Mouse (Mus musculus): Measurements from ENCODE around the gene Gm10642. TPM values are rescaled to one million over a fixed set of nuclear protein-coding genes. Genes with fewer than 3 reads are reported as not detected.
A peak's percentile ranks its signal among the peaks of the same experiment; 100 is the strongest.

Gene Gm10642
- total RNA-seq, 1 experiment from 2014 or later, result not detected

DNA sequence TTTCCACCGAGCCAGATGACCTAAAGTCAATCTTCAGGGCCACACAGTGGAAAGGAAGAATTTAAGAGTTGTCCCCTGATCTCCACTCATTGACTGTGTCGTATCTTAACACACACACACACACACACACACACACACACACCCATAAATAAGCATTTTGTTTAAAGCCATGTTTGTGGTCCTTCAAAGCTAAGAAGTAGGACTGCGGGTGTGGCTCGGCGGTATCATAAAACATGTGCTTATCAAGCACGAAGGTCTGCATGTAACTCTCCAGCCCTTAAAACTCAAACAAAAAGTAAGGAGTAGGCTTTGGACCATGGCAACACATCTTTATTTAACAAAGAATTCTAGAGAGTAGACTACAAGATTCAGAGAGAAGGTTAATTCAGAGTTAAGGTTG lies 14.3 kb downstream of the Gm10642 start:
- no peak for ATAC-seq (replicated peaks; ENCODE audit: insufficient number of reproducible peaks, low FRiP score, low TSS enrichment, poor library complexity, severe bottlenecking)

DNA sequence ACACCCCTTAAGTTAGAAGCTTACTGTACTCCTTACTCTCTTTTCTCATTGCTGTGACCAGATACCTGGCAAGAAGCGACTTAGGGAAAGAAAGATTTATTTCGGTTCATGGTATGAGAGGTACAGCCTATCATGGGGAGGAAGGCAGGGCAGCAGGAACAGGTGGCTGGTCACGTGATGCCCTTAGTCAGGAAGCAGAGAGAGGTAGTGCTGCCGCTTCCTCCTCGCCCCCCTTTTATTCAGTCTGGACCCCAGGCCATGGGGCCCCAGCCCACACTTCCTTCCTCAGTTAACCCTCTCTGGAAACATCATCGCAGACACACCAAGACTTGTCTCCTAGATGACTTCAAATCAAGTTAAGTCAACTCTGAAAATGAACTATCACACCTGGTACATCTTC lies 15.2 kb downstream of the Gm10642 start:
- peak; percentile 70 for ATAC-seq (replicated peaks; ENCODE audit: insufficient number of reproducible peaks, low FRiP score, low TSS enrichment, poor library complexity, severe bottlenecking)

DNA sequence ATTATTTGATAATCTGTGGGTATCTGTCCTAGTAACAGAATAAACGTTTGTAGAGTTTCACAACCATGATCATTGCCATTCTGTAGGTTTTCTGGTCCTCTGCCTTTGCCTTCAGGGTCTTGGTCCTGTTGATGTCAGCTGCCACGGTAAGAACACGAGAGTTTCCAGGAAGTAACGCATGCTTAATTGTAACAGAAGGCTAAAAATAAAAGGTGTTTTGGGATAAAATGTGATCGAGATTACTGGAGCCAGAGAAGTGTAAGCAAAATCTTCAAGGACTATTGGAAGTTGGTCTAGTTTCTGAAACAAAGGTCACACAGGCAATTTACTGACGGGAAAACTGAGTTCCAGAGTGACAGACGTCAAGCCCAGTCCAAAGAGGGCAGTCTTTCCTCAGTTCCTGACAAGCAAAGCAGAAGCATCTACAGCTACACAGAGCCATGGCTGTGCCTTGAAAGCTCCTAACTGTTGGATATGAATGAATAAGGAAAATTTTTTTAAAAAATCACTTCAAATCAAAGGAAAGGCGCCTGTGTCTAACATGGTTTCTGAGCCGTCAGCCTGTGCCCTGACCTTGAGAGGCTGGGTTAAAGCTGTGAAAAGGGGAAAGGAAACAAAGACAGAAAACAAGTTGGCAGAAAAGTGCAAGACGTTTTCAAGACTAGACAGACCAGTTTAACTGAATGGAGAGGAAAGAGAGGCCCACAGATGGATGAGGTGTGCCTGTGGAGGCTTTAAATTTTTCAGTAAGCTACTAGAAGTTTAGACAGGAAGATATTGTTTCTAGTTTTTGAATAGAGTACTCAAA lies 15.9 kb downstream of the Gm10642 start:
- no peak for ATAC-seq (replicated peaks; ENCODE audit: insufficient number of reproducible peaks, low FRiP score, low TSS enrichment, poor library complexity, severe bottlenecking)

DNA sequence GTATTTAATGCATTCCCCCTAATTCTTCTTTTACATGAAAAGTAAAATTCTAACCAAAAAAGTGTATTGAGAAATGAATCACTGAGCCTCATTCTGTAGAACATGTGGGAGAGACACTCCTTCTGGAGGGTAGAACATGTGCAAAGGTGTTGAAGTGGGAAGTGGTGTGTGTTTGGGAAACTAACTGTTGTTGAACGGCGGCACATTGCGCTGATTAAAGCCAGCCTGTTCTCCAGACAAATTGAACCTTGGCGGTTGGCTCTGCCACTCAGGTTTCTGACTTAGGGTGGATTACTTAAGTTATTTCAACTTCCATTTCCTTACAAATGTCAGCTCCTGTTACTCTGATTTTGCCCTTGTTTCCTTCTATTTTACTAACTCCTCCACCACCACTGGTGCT lies 17.6 kb downstream of the Gm10642 start:
- ATAC-seq (replicated peaks; ENCODE audit: insufficient number of reproducible peaks, low FRiP score, low TSS enrichment, poor library complexity, severe bottlenecking), result no peak

DNA sequence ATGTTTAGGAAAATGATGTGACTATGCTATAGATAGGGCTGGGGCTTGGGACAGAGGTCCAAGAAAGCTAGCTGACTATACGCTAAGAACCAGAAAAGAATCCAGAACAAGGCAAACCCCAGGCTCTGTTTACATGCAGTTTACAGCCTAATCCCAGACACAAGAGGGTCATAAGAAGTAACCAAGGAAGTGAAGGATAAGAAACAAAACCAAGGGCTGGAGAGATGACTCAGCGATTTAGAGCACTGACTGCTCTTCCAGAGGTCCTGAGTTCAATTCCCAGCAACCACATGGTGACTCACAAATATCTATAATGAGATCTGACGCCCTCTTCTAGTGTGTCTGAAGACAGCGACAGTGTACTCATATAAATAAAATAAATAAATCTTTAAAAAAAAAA lies 19.1 kb downstream of the Gm10642 start:
- ATAC-seq (replicated peaks; ENCODE audit: insufficient number of reproducible peaks, low FRiP score, low TSS enrichment, poor library complexity, severe bottlenecking), result no peak

DNA sequence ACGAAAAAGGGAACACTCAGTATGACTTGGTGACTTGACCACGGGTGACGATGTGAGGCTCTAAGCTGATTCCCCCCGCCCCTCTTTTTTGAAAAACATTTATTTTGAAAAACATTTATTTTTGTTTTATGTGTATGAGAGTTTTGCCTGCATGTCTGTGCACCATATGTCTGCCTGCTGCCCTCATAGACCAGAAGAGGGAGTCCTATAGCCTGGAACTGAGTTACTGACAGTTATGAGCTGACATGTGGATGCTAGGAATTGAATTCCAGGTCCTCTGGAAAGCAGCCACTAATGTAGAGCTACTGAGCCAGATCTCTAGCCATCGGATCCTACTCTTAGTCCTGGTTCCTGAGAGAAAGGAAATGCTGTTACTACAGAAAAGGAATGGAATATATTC lies 19.9 kb downstream of the Gm10642 start:
- ATAC-seq (replicated peaks; ENCODE audit: insufficient number of reproducible peaks, low FRiP score, low TSS enrichment, poor library complexity, severe bottlenecking), result no peak

DNA sequence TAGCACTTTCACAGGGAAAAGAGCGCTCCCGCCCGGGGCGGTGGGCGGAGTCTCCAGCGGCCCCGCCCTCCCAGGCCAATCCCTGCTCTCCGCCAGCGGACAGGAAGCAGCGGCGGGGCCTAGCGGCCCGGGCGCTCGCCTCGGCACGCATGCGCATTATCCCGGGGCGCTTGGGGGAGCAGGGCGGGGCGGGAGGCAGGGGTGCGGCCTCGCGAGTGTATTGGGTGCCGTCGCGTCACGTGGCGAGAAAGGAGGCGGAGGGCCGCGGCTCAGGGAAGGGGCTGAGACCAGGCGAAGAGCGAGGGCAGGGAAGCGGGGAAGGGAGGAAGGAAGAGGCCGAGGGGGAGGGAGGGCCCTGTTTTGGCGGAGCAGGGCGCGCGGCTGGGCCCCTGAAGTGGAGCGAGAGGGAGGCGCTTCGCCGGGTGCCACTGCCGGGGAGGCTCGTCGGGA lies 22.7 kb downstream of the Gm10642 start, which contains the start of gene Adam10:
TSS of gene Adam10 (plus strand) at position 316 of the 450 bp plus-strand sequence.
- peak; percentile 99 for ATAC-seq (replicated peaks; ENCODE audit: insufficient number of reproducible peaks, low FRiP score, low TSS enrichment, poor library complexity, severe bottlenecking)

DNA sequence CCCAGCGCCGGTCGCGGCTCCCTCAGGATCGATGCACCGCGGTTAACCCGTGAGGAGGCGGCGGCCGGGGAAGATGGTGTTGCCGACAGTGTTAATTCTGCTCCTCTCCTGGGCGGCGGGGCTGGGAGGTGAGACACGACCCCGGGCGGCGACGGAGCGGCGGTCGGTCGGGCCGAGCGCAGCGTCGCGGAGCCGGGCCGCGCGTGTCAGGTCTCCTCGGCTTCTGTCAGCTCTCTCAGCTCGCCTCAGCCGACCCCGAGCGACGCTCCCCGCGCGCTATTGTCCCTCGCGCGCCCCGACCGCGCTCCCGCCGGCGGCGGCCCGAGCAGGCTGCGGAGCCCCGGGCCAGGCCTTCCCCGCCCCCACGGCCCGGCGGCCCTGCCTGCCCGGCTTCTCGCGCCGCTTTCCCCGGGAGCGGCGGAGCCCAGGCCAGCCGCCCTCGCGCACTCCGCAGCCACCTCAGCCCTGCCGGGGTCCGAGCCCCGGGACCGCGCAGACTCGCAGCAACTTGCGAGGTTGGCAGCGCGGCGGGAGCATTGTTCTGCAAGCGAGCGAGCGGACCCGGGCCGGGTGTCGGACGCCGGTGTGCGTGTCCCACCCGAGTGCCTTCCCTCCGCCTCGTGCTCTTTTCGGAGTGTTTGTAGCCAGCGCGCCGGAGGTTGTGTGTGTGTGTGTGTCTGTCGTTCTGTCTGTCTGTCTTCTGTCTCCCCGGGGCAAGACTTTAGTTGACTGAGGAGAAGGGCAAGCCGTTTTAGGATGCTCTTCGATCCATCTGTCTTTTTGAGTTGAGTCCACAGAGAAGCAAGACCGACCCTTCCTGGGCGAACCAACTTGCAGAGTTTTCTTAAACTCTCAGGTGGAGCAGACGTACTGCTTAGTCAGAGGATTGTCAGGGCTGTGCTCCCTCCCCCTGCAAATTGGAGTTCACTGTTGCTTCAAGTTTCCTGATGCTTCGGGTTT lies 23.4 kb downstream of the Gm10642 start:
- peak; percentile 10; the same call in 1 of the 2 replicates for ATAC-seq (replicated peaks; ENCODE audit: insufficient number of reproducible peaks, low FRiP score, low TSS enrichment, poor library complexity, severe bottlenecking)

DNA sequence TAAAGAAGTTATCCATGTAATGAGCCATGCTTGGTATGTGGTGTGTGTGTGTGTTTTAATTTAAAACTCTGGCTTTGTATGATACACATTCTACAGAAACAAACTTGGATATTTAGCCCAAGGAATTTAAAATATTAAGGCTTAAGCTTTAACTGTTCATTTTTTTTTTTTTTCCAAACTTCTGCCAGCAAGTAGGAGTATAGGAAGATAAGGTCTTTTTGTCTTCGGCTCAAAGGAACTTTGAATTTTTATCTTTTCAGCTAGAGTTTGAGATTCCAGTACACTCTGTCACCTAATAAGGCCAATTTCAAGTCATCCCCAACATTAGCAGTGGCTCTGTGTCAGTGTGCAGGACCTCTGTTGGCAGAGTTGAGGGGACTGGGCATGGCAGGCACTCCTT lies 26.2 kb downstream of the Gm10642 start:
- ATAC-seq (replicated peaks; ENCODE audit: insufficient number of reproducible peaks, low FRiP score, low TSS enrichment, poor library complexity, severe bottlenecking), result no peak

DNA sequence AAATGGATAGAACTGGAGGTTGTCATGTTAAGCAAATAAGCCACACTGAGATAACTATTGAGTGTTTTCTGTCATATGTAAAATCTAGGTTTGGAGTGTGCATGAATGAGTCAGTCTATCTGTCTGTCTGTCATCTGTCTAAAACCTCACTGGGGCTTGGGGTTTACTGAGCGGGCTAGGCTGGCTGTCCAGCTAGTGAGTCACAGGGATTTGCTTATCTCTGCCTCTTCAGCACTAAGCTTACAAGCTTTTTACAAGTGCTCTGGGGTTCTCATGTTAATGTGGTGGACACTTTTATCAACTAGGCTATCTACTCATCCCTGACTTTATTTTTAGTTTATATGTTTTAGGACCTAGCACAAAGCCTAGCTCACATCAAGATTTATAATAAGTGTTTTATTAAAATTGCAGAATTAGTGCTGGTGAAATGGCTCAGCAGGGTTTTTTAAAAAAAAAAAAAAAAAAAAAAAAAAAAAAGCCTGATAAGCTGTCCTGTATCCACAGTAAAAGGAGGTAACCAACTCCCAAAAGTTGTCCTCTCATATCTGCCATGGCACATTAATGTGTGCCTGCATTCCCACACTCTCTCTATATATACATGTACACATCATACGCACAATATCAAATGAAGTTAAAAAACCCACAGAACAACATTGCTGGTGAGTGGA lies 32.4 kb downstream of the Gm10642 start:
- no peak for ATAC-seq (replicated peaks; ENCODE audit: insufficient number of reproducible peaks, low FRiP score, low TSS enrichment, poor library complexity, severe bottlenecking)

DNA sequence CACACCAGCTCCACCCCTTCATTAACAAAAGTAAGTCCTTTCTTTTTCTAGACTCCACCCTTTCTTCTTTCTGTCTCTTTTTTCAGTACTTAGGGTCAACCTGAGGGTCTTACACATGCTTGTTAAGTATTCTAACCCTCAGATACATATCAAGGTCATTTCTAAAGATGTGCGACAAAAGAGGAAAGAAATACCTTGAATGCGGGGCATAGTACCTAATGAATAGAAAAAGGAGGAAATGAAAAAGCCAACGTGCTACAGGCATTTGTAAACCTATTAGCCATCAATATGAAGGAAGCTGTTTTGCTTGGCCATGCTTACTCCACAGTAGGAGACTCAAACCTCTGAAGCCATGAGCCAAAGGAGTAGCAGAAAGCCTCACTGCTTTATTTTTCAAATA lies 33.9 kb downstream of the Gm10642 start:
- no peak; the same call in 1 of the 2 replicates for ATAC-seq (replicated peaks; ENCODE audit: insufficient number of reproducible peaks, low FRiP score, low TSS enrichment, poor library complexity, severe bottlenecking)

DNA sequence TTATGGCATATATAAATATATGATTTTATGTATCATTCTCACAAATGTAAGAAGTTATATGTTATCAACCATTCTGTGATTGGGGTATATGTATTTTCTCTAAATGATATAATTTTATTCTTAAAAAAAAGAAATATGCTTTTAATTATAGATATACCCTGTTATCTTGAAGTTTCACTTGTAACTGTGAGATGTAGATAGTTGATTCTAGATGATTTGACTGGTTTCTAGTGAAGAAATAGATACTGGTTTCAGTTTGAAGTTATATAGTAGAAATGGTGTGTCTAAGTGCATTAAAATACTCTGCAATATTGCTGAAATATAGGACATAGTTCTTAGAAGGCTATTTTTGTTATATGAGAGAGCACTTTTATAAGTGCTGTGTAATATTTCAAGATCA lies 34.5 kb downstream of the Gm10642 start:
- no peak for ATAC-seq (replicated peaks; ENCODE audit: insufficient number of reproducible peaks, low FRiP score, low TSS enrichment, poor library complexity, severe bottlenecking)

DNA sequence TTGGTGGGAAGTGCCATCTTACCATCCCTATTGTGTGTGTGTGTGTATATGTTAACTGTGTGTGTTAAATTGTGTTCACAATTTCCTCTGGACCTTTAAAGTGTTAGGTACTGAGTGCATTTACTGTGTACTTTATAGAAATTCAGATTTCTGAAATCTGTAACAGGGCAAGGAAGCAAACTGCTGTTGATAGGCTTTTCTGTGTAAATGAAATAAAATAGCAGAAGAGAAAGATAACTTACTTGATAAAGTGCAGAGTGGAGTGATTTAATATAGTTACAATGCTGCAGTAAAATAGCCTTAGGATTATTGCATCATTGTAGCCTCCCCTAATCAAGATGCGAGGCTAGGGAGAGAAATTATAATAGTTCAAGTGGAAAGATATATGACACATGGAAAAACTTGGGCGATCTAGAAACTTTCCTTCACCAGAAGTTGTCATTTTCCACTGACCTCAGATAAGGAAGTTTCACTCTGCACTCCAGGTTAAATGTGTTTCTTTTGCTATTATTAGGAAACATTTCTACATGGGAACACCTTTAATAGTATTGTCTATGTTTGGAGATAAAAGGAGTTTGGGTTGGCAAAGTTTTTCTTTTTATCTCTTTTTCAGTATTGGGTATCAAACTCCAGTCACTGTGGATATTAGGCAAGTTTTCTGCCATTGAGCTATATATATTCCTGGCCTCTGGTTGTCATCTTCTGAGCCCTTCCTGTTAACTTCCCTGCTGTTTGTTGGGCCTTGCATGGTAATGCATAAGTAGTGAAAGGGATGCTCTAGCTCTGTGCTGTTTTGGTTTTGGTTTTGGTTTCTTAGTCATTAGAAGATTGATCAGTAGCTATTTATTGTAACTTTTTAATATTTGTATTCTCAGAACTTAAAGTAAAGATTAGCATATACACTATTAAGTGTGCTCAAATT lies 36.0 kb downstream of the Gm10642 start:
- no peak for ATAC-seq (replicated peaks; ENCODE audit: insufficient number of reproducible peaks, low FRiP score, low TSS enrichment, poor library complexity, severe bottlenecking)

DNA sequence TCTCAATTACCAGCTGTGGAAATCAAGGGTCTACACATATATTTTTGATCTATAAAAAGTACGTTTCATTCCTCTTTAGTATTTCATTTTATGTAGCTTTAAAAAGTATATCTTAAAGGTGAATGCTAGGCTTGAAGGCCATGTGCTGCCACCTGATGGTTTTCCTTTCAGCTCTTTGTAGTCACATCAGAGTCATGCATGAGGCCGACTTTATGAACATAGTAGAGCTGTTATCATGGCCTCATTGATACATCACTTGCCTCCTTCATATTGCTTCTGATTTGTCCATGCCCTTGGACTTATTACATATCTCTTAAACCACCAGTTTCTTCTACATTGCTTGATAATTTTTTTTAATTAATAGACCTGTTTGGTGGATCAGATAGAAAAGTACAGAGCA lies 39.7 kb downstream of the Gm10642 start:
- ATAC-seq (replicated peaks; ENCODE audit: insufficient number of reproducible peaks, low FRiP score, low TSS enrichment, poor library complexity, severe bottlenecking), result no peak

DNA sequence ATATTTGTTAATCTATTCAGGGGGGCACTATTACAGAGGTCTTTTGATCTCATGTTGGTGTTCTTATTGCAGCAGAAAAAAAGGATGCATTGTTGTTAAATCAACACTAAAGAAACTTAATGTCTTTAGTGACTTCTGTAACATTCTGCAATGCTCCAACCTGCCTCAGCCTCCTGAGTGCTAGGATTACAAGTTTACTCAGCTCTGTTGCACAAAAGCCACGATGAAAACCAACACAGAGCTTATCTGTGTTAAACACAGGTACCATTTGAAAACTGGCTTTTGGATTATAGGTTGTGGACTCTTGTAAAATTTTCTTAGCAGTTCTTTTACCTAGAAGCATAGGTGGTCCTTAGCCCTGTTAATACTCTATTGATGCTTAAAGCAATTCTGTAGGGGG lies 42.0 kb downstream of the Gm10642 start:
- ATAC-seq (replicated peaks; ENCODE audit: insufficient number of reproducible peaks, low FRiP score, low TSS enrichment, poor library complexity, severe bottlenecking), result no peak

DNA sequence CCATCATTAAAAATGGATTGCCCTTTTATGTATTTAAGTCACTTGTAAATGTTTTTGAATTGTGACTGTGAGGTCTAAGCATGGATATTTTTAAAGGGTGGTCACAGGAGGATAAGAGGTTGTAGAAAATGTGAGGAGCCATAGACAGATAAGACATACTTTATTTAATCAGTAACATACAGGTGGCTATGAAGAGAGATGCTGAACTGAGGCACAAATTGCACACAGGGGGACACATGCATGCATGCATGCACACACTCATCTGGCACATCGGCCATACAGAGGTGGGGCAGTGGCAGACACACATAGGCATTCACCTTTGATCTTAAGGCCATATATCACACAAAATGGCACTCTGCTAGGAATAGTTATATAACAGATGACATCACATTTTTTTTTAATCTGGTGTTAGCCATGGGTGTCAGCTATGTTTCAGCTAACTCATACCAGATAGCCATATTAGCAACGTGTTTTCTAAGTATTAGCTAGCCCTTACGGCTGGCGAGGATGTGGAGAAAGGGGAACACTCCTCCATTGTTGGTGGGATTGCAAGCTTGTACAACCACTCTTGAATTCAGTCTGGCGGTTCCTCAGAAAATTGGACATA lies 47.6 kb downstream of the Gm10642 start:
- ATAC-seq (replicated peaks; ENCODE audit: insufficient number of reproducible peaks, low FRiP score, low TSS enrichment, poor library complexity, severe bottlenecking), result no peak

DNA sequence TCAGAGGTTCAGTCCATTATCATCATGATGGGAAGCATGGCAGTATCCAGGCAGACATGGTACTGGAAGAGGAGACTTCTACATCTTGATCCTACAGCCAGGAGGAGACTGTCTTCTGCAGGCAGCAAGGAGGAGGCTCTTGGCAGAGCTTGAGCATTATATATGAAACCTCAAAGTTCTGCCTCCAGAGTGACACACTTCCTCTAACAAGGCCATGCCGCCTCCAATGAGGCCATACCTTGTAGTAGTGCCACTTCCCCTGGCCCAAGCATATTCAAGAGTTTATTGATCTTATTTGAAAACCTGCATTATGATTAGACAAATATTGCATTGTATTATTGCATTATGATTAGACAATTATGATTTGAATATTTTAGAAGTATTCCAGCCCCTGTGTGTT lies 50.4 kb downstream of the Gm10642 start:
- ATAC-seq (replicated peaks; ENCODE audit: insufficient number of reproducible peaks, low FRiP score, low TSS enrichment, poor library complexity, severe bottlenecking), result no peak

Measured in monocyte, adult 5-6 weeks (primary cell).